Mouse (Mus musculus): ENCODE measurements around the gene Spocd1.
A peak's percentile ranks its signal among the peaks of the same experiment; 100 is the strongest.

The Spocd1 gene

GRCm38 (mm10) chr4:129918464-129918863 lies 10.6 kb upstream of the Spocd1 start:
- DNase-seq (ENCODE audit: low spot score): no peak

GRCm38 (mm10) chr4:129918901-129919300 lies 10.1 kb upstream of the Spocd1 start:
- DNase-seq (ENCODE audit: low spot score): no peak

- DNase-seq (ENCODE audit: low spot score): no peak
These were observed 8.3 kb upstream of the Spocd1 start for GRCm38 (mm10) chr4:129920542-129921313.

GRCm38 (mm10) chr4:129921314-129921587 lies 7.8 kb upstream of the Spocd1 start:
- no peak for DNase-seq (ENCODE audit: low spot score)

GRCm38 (mm10) chr4:129924143-129924542 lies 4.9 kb upstream of the Spocd1 start:
- no peak for DNase-seq (ENCODE audit: low spot score)

- no peak for DNase-seq (ENCODE audit: low spot score)
These were observed 4.4 kb upstream of the Spocd1 start for GRCm38 (mm10) chr4:129924694-129925093.

- no peak for DNase-seq (ENCODE audit: low spot score)
These were observed 2.5 kb upstream of the Spocd1 start for GRCm38 (mm10) chr4:129926544-129926943.

GRCm38 (mm10) chr4:129927091-129927490 lies 2.0 kb upstream of the Spocd1 start:
- DNase-seq (ENCODE audit: low spot score): no peak

GRCm38 (mm10) chr4:129928124-129928751 lies 811 bp upstream of the Spocd1 start:
- DNase-seq (ENCODE audit: low spot score): peak; percentile 86

GRCm38 (mm10) chr4:129933696-129934095 lies 4.6 kb downstream of the Spocd1 start:
- no peak for DNase-seq (ENCODE audit: low spot score)

GRCm38 (mm10) chr4:129934177-129934855 lies 5.3 kb downstream of the Spocd1 start:
- peak; percentile 15 for DNase-seq (ENCODE audit: low spot score)

- no peak for DNase-seq (ENCODE audit: low spot score)
These were observed 22.3 kb downstream of the Spocd1 start for GRCm38 (mm10) chr4:129951359-129951821.

- DNase-seq (ENCODE audit: low spot score): no peak
These were observed 23.3 kb downstream of the Spocd1 start for GRCm38 (mm10) chr4:129952241-129952810.

GRCm38 (mm10) chr4:129954527-129954926 lies 25.5 kb downstream of the Spocd1 start:
- no peak for DNase-seq (ENCODE audit: low spot score)

- DNase-seq (ENCODE audit: low spot score): peak; percentile 84
These were observed 31.3 kb downstream of the Spocd1 start for GRCm38 (mm10) chr4:129960180-129960944.

- no peak for DNase-seq (ENCODE audit: low spot score)
These were observed 36.2 kb downstream of the Spocd1 start for GRCm38 (mm10) chr4:129965294-129965693.

- no peak for DNase-seq (ENCODE audit: low spot score)
These were observed 37.2 kb downstream of the Spocd1 start for GRCm38 (mm10) chr4:129966201-129966600.

- peak; percentile 72 for DNase-seq (ENCODE audit: low spot score)
These were observed 38.3 kb downstream of the Spocd1 start for GRCm38 (mm10) chr4:129967024-129968014.

- DNase-seq (ENCODE audit: low spot score): no peak
These were observed 41.1 kb downstream of the Spocd1 start for GRCm38 (mm10) chr4:129970168-129970567.

- DNase-seq (ENCODE audit: low spot score): no peak
These were observed 41.8 kb downstream of the Spocd1 start for GRCm38 (mm10) chr4:129970861-129971260.

- DNase-seq (ENCODE audit: low spot score): no peak
These were observed 42.9 kb downstream of the Spocd1 start for GRCm38 (mm10) chr4:129971989-129972388.

Data from retina, embryonic 14.5 days (tissue).